In genomic region chr8:125343867-125344266, GRCm38 (mm10) we compare ENCODE assay signal across 10 mouse cellular contexts.
DNase-seq lines count a peak whose midpoint lies in the region; ATAC-seq lines count a peak whose summit lies in the region.
"Had no signal": no experiment of that assay in that cellular context is flagged by ENCODE, and none has a peak within 500 bp of the region (broad histone marks: within the 10 kb centered on the region; RNA-seq: fewer than 3 reads in every experiment).

No protein-coding gene starts in this region.

- peak; percentile 24; the same call in 1 of the 2 replicates for ATAC-seq in hindbrain, embryonic 14.5 days (ENCODE audit: low FRiP score)
- ATAC-seq in hindbrain, embryonic 11.5 days (ENCODE audit: low FRiP score), result no peak
- ATAC-seq in embryonic facial prominence, embryonic 14.5 days (ENCODE audit: low read depth), result no peak
- no peak for ATAC-seq in megakaryocyte-erythroid progenitor cell, adult 5-6 weeks (replicated peaks; ENCODE audit: low FRiP score, low TSS enrichment, poor library complexity, severe bottlenecking)
- ATAC-seq: liver, postnatal 0 days had no signal

- no peaks in the 10 kb centered on the region for H3K36me3 ChIP-seq in hindbrain, embryonic 14.5 days (replicated peaks; ENCODE audit: control insufficient read depth, insufficient read depth)
- no peaks in the 10 kb centered on the region for H3K36me3 ChIP-seq in hindbrain, embryonic 11.5 days (ENCODE audit: control insufficient read depth, insufficient read depth, low read length)
- H3K36me3 ChIP-seq in embryonic facial prominence, embryonic 14.5 days (ENCODE audit: control insufficient read depth, insufficient read depth, low read length), result no peaks in the 10 kb centered on the region

- no peak overlapping the region for H3K9ac ChIP-seq in hindbrain, embryonic 14.5 days
- H3K9ac ChIP-seq in hindbrain, embryonic 11.5 days (ENCODE audit: low read depth, low read length), result no peak overlapping the region
- no peak overlapping the region for H3K9ac ChIP-seq in embryonic facial prominence, embryonic 14.5 days (ENCODE audit: low read depth, low read length)
- H3K9ac ChIP-seq: liver, postnatal 0 days had no signal

- no peak overlapping the region for H3K4me3 ChIP-seq in hindbrain, embryonic 14.5 days (replicated peaks; ENCODE audit: low read length)
- no peak overlapping the region for H3K4me3 ChIP-seq in hindbrain, embryonic 11.5 days (ENCODE audit: low read depth, low read length)
- H3K4me3 ChIP-seq in embryonic facial prominence, embryonic 14.5 days (ENCODE audit: low read depth, low read length), result no peak overlapping the region

- H3K4me1 ChIP-seq in hindbrain, embryonic 14.5 days (replicated peaks; ENCODE audit: control insufficient read depth, insufficient read depth, low read length), result peaks cover 18% of the 10 kb centered on the region
- H3K4me1 ChIP-seq in hindbrain, embryonic 11.5 days (replicated peaks; ENCODE audit: control insufficient read depth, insufficient read depth, low read length), result no peaks in the 10 kb centered on the region
- peaks cover 5% of the 10 kb centered on the region for H3K4me1 ChIP-seq in embryonic facial prominence, embryonic 14.5 days (ENCODE audit: control insufficient read depth, insufficient read depth, low read length)

- no peak overlapping the region for H3K27ac ChIP-seq in hindbrain, embryonic 14.5 days
- no peak overlapping the region for H3K27ac ChIP-seq in hindbrain, embryonic 11.5 days (ENCODE audit: low read depth, low read length)
- no peak overlapping the region for H3K27ac ChIP-seq in embryonic facial prominence, embryonic 14.5 days (replicated peaks; ENCODE audit: low read depth, low read length)

- no peak for DNase-seq in hindbrain, embryonic 14.5 days (ENCODE audit: low spot score)
- no peak for DNase-seq in hindbrain, embryonic 11.5 days (ENCODE audit: low spot score)
- peak; percentile 62 for DNase-seq in 3134 (ENCODE audit: extremely low read depth, insufficient read length, low spot score)
- peak; percentile 52 for DNase-seq in CD4-positive, CD25-positive, alpha-beta regulatory T cell, adult 2 months (ENCODE audit: low read depth, low spot score)
- peak; percentile 43 for DNase-seq in embryonic facial prominence, embryonic 14.5 days (ENCODE audit: low spot score)
- DNase-seq in kidney, adult 11 months, result no peak
- no peak for DNase-seq in cerebellum, adult 9-11 months
- DNase-seq: kidney, postnatal 4 days; liver, postnatal 0 days had no signal

- H3K4me2 ChIP-seq in hindbrain, embryonic 14.5 days (replicated peaks), result no peak overlapping the region
- no peak overlapping the region for H3K4me2 ChIP-seq in hindbrain, embryonic 11.5 days (replicated peaks; ENCODE audit: low read depth, low read length)
- H3K4me2 ChIP-seq in embryonic facial prominence, embryonic 14.5 days (ENCODE audit: low read depth, low read length), result no peak overlapping the region

- peaks cover 27% of the 10 kb centered on the region for H3K27me3 ChIP-seq in hindbrain, embryonic 14.5 days (ENCODE audit: control insufficient read depth, insufficient read depth, low read length)
- H3K27me3 ChIP-seq in hindbrain, embryonic 11.5 days (ENCODE audit: control insufficient read depth, insufficient read depth, low read length), result no peaks in the 10 kb centered on the region; the same call in 1 of the 2 replicates
- H3K27me3 ChIP-seq in embryonic facial prominence, embryonic 14.5 days (replicated peaks; ENCODE audit: control insufficient read depth, insufficient read depth, low read length), result 0 out of 2 replicates have a peak, but pooled peaks cover 4% of the 10 kb centered on the region

- 42% methylated on average over 9 of the region's 9 CpGs for WGBS in hindbrain, embryonic 14.5 days
- 61% methylated on average over 9 of the region's 9 CpGs for WGBS in hindbrain, embryonic 11.5 days
- 58% methylated on average over 9 of the region's 9 CpGs for whole genome bisulfite sequencing in embryonic facial prominence, embryonic 14.5 days

- H3K9me3 ChIP-seq in hindbrain, embryonic 14.5 days (ENCODE audit: control insufficient read depth, low read length), result no peaks in the 10 kb centered on the region
- no peaks in the 10 kb centered on the region for H3K9me3 ChIP-seq in hindbrain, embryonic 11.5 days (ENCODE audit: control insufficient read depth, low read length)
- H3K9me3 ChIP-seq in embryonic facial prominence, embryonic 14.5 days (ENCODE audit: control insufficient read depth, low read length), result no peaks in the 10 kb centered on the region

Comparison
In these comparisons a context has a peak if more than half of its experiments do, and no peak if none do; other contexts are left out.
1. DNase-seq: peak in 3134 (single experiment), CD4-positive, CD25-positive, alpha-beta regulatory T cell, adult 2 months (single experiment) and embryonic facial prominence, embryonic 14.5 days (single experiment); none in hindbrain, embryonic 14.5 days (single experiment), hindbrain, embryonic 11.5 days (single experiment), kidney, adult 11 months (single experiment) and cerebellum, adult 9-11 months (single experiment).